Mouse (Mus musculus): Measurements from ENCODE around the gene Slc25a17.

DNA sequence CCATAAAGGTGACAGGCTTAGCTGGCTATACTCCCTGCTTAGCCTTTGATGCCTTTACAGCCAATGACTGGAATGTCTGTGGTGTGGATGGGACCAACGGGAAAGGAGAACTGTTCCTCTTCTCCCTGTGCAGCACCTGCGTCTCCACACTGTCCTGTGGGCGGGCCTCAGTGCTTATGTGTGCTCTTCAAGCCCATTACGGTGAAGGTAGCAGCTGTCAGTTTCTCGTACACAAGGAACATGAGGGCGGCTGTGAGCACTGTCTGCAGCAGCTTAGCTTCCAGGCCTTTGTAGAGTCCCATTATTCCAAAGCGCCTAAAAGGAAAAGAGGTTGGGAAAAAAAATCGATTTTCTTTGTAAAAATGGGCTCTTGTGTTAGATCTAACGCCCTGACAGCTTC lies 41.1 kb downstream of the Slc25a17 start:
- TF ChIP-seq CTCF (conservative IDR thresholded peaks at IDR 0.05; ENCODE audit: low read length) (no peak), POU5F1 (IDR thresholded peaks at IDR 0.05; ENCODE audit: borderline replicate concordance, low read length) (no peak)
